32 mouse cellular contexts compared by ENCODE assay signal in genomic region chr12:80774786-80775185, GRCm38 (mm10). TPM values are rescaled to one million over a fixed set of nuclear protein-coding genes. Genes with fewer than 3 reads are reported as not detected.
DNase-seq lines count a peak whose midpoint lies in the region; ATAC-seq and TF ChIP-seq lines count a peak whose summit lies in the region.
"Had no signal": no experiment of that assay in that cellular context is flagged by ENCODE, and none has a peak within 500 bp of the region (broad histone marks: within the 10 kb centered on the region; RNA-seq: fewer than 3 reads in every experiment).

No protein-coding gene starts in this region.

- H3K27ac ChIP-seq in kidney, embryonic 16.5 days (ENCODE audit: low read length), result no peak overlapping the region
- peak overlapping the region; percentile 98; the same call in 1 of the 2 replicates for H3K27ac ChIP-seq in liver, embryonic 13.5 days
- H3K27ac ChIP-seq in liver, postnatal 0 days (ENCODE audit: low read depth), result no peak overlapping the region
- peak overlapping the region; percentile 59 for H3K27ac ChIP-seq in lung, postnatal 0 days (ENCODE audit: low read length)
- no peak overlapping the region for H3K27ac ChIP-seq in gastrocnemius, adult 2 months
- H3K27ac ChIP-seq: embryonic facial prominence, embryonic 15.5 days; heart, adult 2 months; heart, embryonic 10.5 days; heart, embryonic 13.5 days; hindbrain, embryonic 14.5 days; hindbrain, postnatal 0 days had no signal

- no peaks in the 10 kb centered on the region for H3K27me3 ChIP-seq in kidney, embryonic 16.5 days (ENCODE audit: insufficient read depth, low read length)
- H3K27me3 ChIP-seq in liver, embryonic 13.5 days, result no peaks in the 10 kb centered on the region
- H3K27me3 ChIP-seq in liver, postnatal 0 days (ENCODE audit: insufficient read depth, low read length), result no peaks in the 10 kb centered on the region
- H3K27me3 ChIP-seq in lung, postnatal 0 days (replicated peaks; ENCODE audit: insufficient read depth, low read length), result no peaks in the 10 kb centered on the region
- H3K27me3 ChIP-seq: CH12.LX; embryonic facial prominence, embryonic 15.5 days; Patski had no signal

- H3K9ac ChIP-seq in kidney, embryonic 16.5 days (replicated peaks; ENCODE audit: low read length), result no peak overlapping the region
- H3K9ac ChIP-seq in liver, embryonic 13.5 days, result no peak overlapping the region
- H3K9ac ChIP-seq in liver, postnatal 0 days (replicated peaks), result no peak overlapping the region
- no peak overlapping the region for H3K9ac ChIP-seq in lung, postnatal 0 days (replicated peaks; ENCODE audit: low read depth)
- H3K9ac ChIP-seq: embryonic facial prominence, embryonic 15.5 days; forebrain, postnatal 0 days; heart, embryonic 13.5 days; hindbrain, embryonic 14.5 days had no signal

- TF ChIP-seq POLR2A in lung, adult 2 months (IDR thresholded peaks at IDR 0.05; ENCODE audit: borderline replicate concordance, extremely low read depth, low read depth, low read length), result no peak

- WGBS in kidney, embryonic 16.5 days, result 34% methylated on average over 7 of the region's 7 CpGs
- 74% methylated on average over 7 of the region's 7 CpGs for WGBS in liver, embryonic 13.5 days (ENCODE audit: insufficient replicate concordance)
- 78% methylated on average over 7 of the region's 7 CpGs for WGBS in liver, postnatal 0 days (ENCODE audit: insufficient replicate concordance)
- WGBS in lung, postnatal 0 days, result 50% methylated on average over 7 of the region's 7 CpGs
- 74% methylated on average over 7 of the region's 7 CpGs for WGBS in lung, adult 2 months

- H3K4me3 ChIP-seq in kidney, embryonic 16.5 days (ENCODE audit: low read length), result no peak overlapping the region
- no peak overlapping the region for H3K4me3 ChIP-seq in liver, embryonic 13.5 days (replicated peaks)
- H3K4me3 ChIP-seq in liver, postnatal 0 days (ENCODE audit: low read depth, low read length), result no peak overlapping the region
- no peak overlapping the region for H3K4me3 ChIP-seq in lung, postnatal 0 days (ENCODE audit: low read depth, low read length)
- no peak overlapping the region for H3K4me3 ChIP-seq in lung, adult 2 months (replicated peaks; ENCODE audit: extremely low read depth, low read depth, low read length)
- H3K4me3 ChIP-seq in gastrocnemius, adult 2 months, result no peak overlapping the region
- H3K4me3 ChIP-seq: embryonic facial prominence, embryonic 15.5 days; heart, adult 2 months; heart, embryonic 10.5 days; heart, embryonic 13.5 days had no signal

- intact Hi-C loops in gastrocnemius, adult 2 months (cut with DNase I), result no loop called here

- H3K9me3 ChIP-seq in kidney, embryonic 16.5 days (ENCODE audit: low read length), result no peaks in the 10 kb centered on the region
- no peaks in the 10 kb centered on the region for H3K9me3 ChIP-seq in liver, embryonic 13.5 days (replicated peaks)
- no peaks in the 10 kb centered on the region for H3K9me3 ChIP-seq in liver, postnatal 0 days (ENCODE audit: low read length)
- H3K9me3 ChIP-seq in lung, postnatal 0 days (ENCODE audit: low read length), result no peaks in the 10 kb centered on the region
- H3K9me3 ChIP-seq: embryonic facial prominence, embryonic 15.5 days; G1E; heart, embryonic 10.5 days; heart, embryonic 13.5 days had no signal

- DNase-seq in kidney, adult 11 months, result no peak
- DNase-seq in liver, embryonic 13.5 days, result no peak
- no peak for DNase-seq in liver, postnatal 0 days
- DNase-seq in lung, postnatal 0 days (ENCODE audit: low spot score), result peak; percentile 50
- no peak for DNase-seq in lung, adult 2 months
- DNase-seq in gastrocnemius, adult 2 months, result no peak
- DNase-seq: adrenal gland, adult 8-10 months; adrenal gland, postnatal 25 days; B cell, adult 2 months; cerebellum, adult 11-12 months; cerebellum, adult 8-10 months; cerebellum, postnatal 36 days; embryo, embryonic 11 days; forebrain, postnatal 0 days; gastrocnemius, postnatal 10 days; gastrocnemius, postnatal 36 days; heart, adult 2 months; heart, postnatal 14 days; heart, postnatal 4 days had no signal

- no peak for TF ChIP-seq CTCF in liver, postnatal 0 days (IDR thresholded peaks at IDR 0.05; ENCODE audit: low read depth)
- no peak for TF ChIP-seq CTCF in lung, postnatal 0 days (IDR thresholded peaks at IDR 0.05)
- TF ChIP-seq CTCF in lung, adult 2 months (IDR thresholded peaks at IDR 0.05; ENCODE audit: insufficient read depth, low read length), result no peak
- no peak for TF ChIP-seq CTCF in gastrocnemius, adult 2 months (IDR thresholded peaks at IDR 0.05)

- no peak overlapping the region for H3K4me2 ChIP-seq in kidney, embryonic 16.5 days (replicated peaks; ENCODE audit: low read depth, low read length)
- H3K4me2 ChIP-seq in liver, embryonic 13.5 days, result no peak overlapping the region
- no peak overlapping the region for H3K4me2 ChIP-seq in liver, postnatal 0 days (ENCODE audit: low read depth, low read length)
- no peak overlapping the region for H3K4me2 ChIP-seq in lung, postnatal 0 days (replicated peaks; ENCODE audit: low read depth, low read length)
- H3K4me2 ChIP-seq: embryonic facial prominence, embryonic 15.5 days; heart, embryonic 13.5 days; hindbrain, embryonic 14.5 days had no signal

- no peak for TF ChIP-seq EP300 in liver, postnatal 0 days (IDR thresholded peaks at IDR 0.05; ENCODE audit: low read depth)
- peak; percentile 95 for TF ChIP-seq EP300 in lung, postnatal 0 days (IDR thresholded peaks at IDR 0.05)

- H3K4me1 ChIP-seq in kidney, embryonic 16.5 days (ENCODE audit: insufficient read depth, low read length), result peaks cover 8% of the 10 kb centered on the region; the same call in 1 of the 2 replicates
- peaks cover 53% of the 10 kb centered on the region for H3K4me1 ChIP-seq in liver, embryonic 13.5 days (replicated peaks)
- peaks cover 17% of the 10 kb centered on the region for H3K4me1 ChIP-seq in liver, postnatal 0 days (ENCODE audit: insufficient read depth)
- H3K4me1 ChIP-seq in lung, postnatal 0 days (ENCODE audit: insufficient read depth, low read depth, low read length), result no peaks in the 10 kb centered on the region; the same call in 1 of the 2 replicates
- H3K4me1 ChIP-seq in lung, adult 2 months (ENCODE audit: control insufficient read depth, insufficient read depth, low read length), result no peaks in the 10 kb centered on the region; the same call in 1 of the 2 replicates

- 0 out of 2 replicates have a peak, but pooled peaks have one; percentile 27 for ATAC-seq in kidney, embryonic 16.5 days (ENCODE audit: low FRiP score, low TSS enrichment)
- ATAC-seq in liver, embryonic 13.5 days (ENCODE audit: low read depth), result no peak
- no peak for ATAC-seq in liver, postnatal 0 days
- ATAC-seq in lung, postnatal 0 days, result peak; percentile 84
- ATAC-seq: activated CD4-positive, CD25-positive, alpha-beta regulatory T cell, adult 4 months; forebrain, embryonic 14.5 days; forebrain, postnatal 0 days; hindbrain, postnatal 0 days; Patski had no signal

- H3K36me3 ChIP-seq in kidney, embryonic 16.5 days (ENCODE audit: insufficient read depth, low read length), result no peaks in the 10 kb centered on the region
- H3K36me3 ChIP-seq in liver, embryonic 13.5 days, result no peaks in the 10 kb centered on the region
- no peaks in the 10 kb centered on the region for H3K36me3 ChIP-seq in liver, postnatal 0 days (replicated peaks; ENCODE audit: insufficient read depth, low read length)
- H3K36me3 ChIP-seq in lung, postnatal 0 days (ENCODE audit: insufficient read depth, low read length), result no peaks in the 10 kb centered on the region
- H3K36me3 ChIP-seq: embryonic facial prominence, embryonic 15.5 days; G1E; heart, embryonic 10.5 days; heart, embryonic 13.5 days had no signal

RNA-seq across cellular contexts. Expression of gene Ccdc177, which starts 14.3 kb away (rescaled TPM):
- 0.11 and 0.12 TPM in 2 replicates for polyA plus RNA-seq in kidney, embryonic 16.5 days (2015; fragmentation: Nextera tagmentation; extraction: Ambion mirVana)
- not detected in 2 replicates for polyA plus RNA-seq in liver, embryonic 13.5 days (2015; fragmentation: Nextera tagmentation; extraction: Ambion mirVana)
- not detected in 2 replicates for polyA plus RNA-seq in liver, postnatal 0 days (2015; fragmentation: Nextera tagmentation; extraction: Ambion mirVana)
- polyA plus RNA-seq in lung, postnatal 0 days (2015; fragmentation: Nextera tagmentation; extraction: Ambion mirVana), result 0.02 TPM in 1 of 2 replicates, not detected in the other
- not detected in 2 replicates for polyA plus RNA-seq in lung, adult 2 months (2012; rRNA removed)
- total RNA-seq in gastrocnemius, adult 2 months (2021), result not detected
- total RNA-seq: CH12.LX; gastrocnemius, postnatal 36 days; granulocyte monocyte progenitor cell, adult 5-6 weeks had no signal
- polyA plus RNA-seq: activated CD4-positive, CD25-positive, alpha-beta regulatory T cell, adult 4 months; G1E; heart, adult 2 months; heart, embryonic 13.5 days; heart, embryonic 16.5 days had no signal

RNA-seq across cellular contexts. Expression of gene Susd6, which starts 15.5 kb away (rescaled TPM):
- 17.1 and 19.5 TPM in 2 replicates for polyA plus RNA-seq in kidney, embryonic 16.5 days (2015; fragmentation: Nextera tagmentation; extraction: Ambion mirVana)
- polyA plus RNA-seq in liver, embryonic 13.5 days (2015; fragmentation: Nextera tagmentation; extraction: Ambion mirVana), result 9.4 and 11.6 TPM in 2 replicates
- 8.6 and 10.8 TPM in 2 replicates for polyA plus RNA-seq in liver, postnatal 0 days (2015; fragmentation: Nextera tagmentation; extraction: Ambion mirVana)
- 26.5 and 34.9 TPM in 2 replicates for polyA plus RNA-seq in lung, postnatal 0 days (2015; fragmentation: Nextera tagmentation; extraction: Ambion mirVana)
- 83.3 and 102 TPM in 2 replicates for polyA plus RNA-seq in lung, adult 2 months (2012; rRNA removed)
- 10 to 100 TPM; 37.7 to 41.1 TPM for total RNA-seq in gastrocnemius, adult 2 months (2021)

Comparison
In these comparisons a context has a peak if more than half of its experiments do, and no peak if none do; other contexts are left out.
1. H3K27ac ChIP-seq: peak in liver, embryonic 13.5 days (single experiment) and lung, postnatal 0 days (single experiment); none in kidney, embryonic 16.5 days (single experiment), liver, postnatal 0 days (single experiment) and gastrocnemius, adult 2 months (single experiment).
2. ATAC-seq: peak in kidney, embryonic 16.5 days (single experiment) and lung, postnatal 0 days (single experiment); none in liver, embryonic 13.5 days (single experiment) and liver, postnatal 0 days (single experiment).